Mouse (Mus musculus) CH12.LX (cell line): Measurements from ENCODE around the gene Htr6.

Experiments used
- CTCF ChIP-seq, 2 experiments: IDR thresholded peaks in 1 of 2; conservative IDR thresholded peaks in 1 of 2; 2 replicates each; pipeline ENCODE4 v1.5.1; 2011 to 2012; ENCODE audit warnings: low read depth in 2 of 2, low read length in 2 of 2, improper control_type of control experiment in 1 of 2, inconsistent platforms in 1 of 2, mild to moderate bottlenecking in 1 of 2, moderate library complexity in 1 of 2
- EP300 ChIP-seq: IDR thresholded peaks from 2 replicates; pipeline ENCODE4 v1.6.1; 2011; ENCODE audit warnings: low read length, improper control_type of control experiment
- GABPA ChIP-seq: IDR thresholded peaks from 2 replicates; pipeline ENCODE4 v1.6.1; 2012; ENCODE audit warnings: low read depth, low read length, improper control_type of control experiment, inconsistent platforms; ENCODE audit not compliant: insufficient replicate concordance

DNA sequence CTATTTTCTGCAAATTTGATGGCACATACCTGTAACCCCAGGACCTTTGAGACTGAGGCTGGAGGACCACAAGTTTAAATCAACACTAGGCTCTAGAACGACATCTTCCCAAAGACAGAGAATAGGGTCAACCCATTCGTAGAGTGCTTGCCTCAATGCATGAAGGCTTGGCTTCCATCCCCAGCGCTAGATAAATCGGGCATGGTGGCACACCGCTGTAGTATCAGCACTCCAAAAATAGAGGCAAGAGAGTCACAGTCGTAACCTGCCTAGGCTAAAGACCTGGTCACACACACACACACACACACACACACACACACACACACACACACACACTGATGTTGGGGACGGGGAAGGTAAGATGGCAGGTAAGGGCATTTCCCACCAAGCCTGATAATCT is 4.9 kb upstream of the Htr6 start:
- TF ChIP-seq EP300 = no peak
- TF ChIP-seq GABPA = no peak
- no peak for TF ChIP-seq CTCF (conservative IDR thresholded peaks at IDR 0.05 in 1 of 2, IDR thresholded peaks at IDR 0.05 in 1 of 2; ENCODE audit: low read depth in 2 of 2, low read length in 2 of 2)
